Mouse (Mus musculus) heart, embryonic 11.5 days (tissue): ENCODE data around the gene Dennd4b. TPM values are rescaled to one million over a fixed set of nuclear protein-coding genes. Genes with fewer than 3 reads are reported as not detected.

Source experiments
- microRNA-seq: library from miRNA; unstranded; fragments of <30 nt; microRNA quantifications from one replicate; pipeline ENCODE4, GENCODE M21; 2016; ENCODE audit warnings: borderline number of aligned reads
- polyA plus RNA-seq: library from polyadenylated mRNA; unstranded; fragments of >200 nt; fragmentation: Nextera tagmentation; extraction: Ambion mirVana; gene quantifications from 2 replicates; pipeline ENCODE4 v1.2.1, GENCODE M21; 2014

The Dennd4b gene
- polyA plus RNA-seq, 1 experiment from 2014 or later, result 4.1 TPM

Small RNAs within 50 kb of the gene (microRNA-seq; reads per million reads assigned to microRNA genes)
- not detected for gene Mir7012

Other genes with a start within 250 kb of the Dennd4b start
- gene 4933434E20Rik, start 213.5 kb upstream of the Dennd4b start, polyA plus RNA-seq, result 158 and 165 TPM in 2 replicates
- 186 and 195 TPM in 2 replicates for gene Ubap2l, start 212.6 kb upstream of the Dennd4b start, polyA plus RNA-seq
- gene Tpm3, start 192.5 kb upstream of the Dennd4b start, polyA plus RNA-seq, result 352 and 354 TPM in 2 replicates
- gene Nup210l, start 161.1 kb upstream of the Dennd4b start, polyA plus RNA-seq, result 0.60 and 0.61 TPM in 2 replicates
- 1,012 and 1,016 TPM in 2 replicates for gene Rps27, start 51.5 kb upstream of the Dennd4b start, polyA plus RNA-seq
- gene Rab13, start 51.5 kb upstream of the Dennd4b start, polyA plus RNA-seq, result 16.6 and 21.8 TPM in 2 replicates
- gene Jtb, start 33.6 kb upstream of the Dennd4b start, polyA plus RNA-seq, result 90.7 and 95.8 TPM in 2 replicates
- gene Creb3l4, start 21.7 kb upstream of the Dennd4b start, polyA plus RNA-seq, result 2.3 and 2.6 TPM in 2 replicates
- 74.0 and 80.8 TPM in 2 replicates for gene Slc39a1, start 17.0 kb upstream of the Dennd4b start, polyA plus RNA-seq
- 7.5 and 11.6 TPM in 2 replicates for gene Crtc2, start 11.0 kb upstream of the Dennd4b start, polyA plus RNA-seq
- gene Gatad2b, start 28.0 kb downstream of the Dennd4b start, polyA plus RNA-seq, result 8.4 and 14.3 TPM in 2 replicates
- gene Slc27a3, start 124.8 kb downstream of the Dennd4b start, polyA plus RNA-seq, result 5.7 and 6.2 TPM in 2 replicates
- 25.3 and 26.9 TPM in 2 replicates for gene Ints3, start 168.4 kb downstream of the Dennd4b start, polyA plus RNA-seq
- gene Npr1, start 200.7 kb downstream of the Dennd4b start, polyA plus RNA-seq, result 5.3 and 8.1 TPM in 2 replicates
- 148 and 151 TPM in 2 replicates for gene Ilf2, start 210.9 kb downstream of the Dennd4b start, polyA plus RNA-seq
- gene Snapin, start 225.8 kb downstream of the Dennd4b start, polyA plus RNA-seq, result 76.0 TPM in 2 replicates
- gene Chtop, start 244.3 kb downstream of the Dennd4b start, polyA plus RNA-seq, result 70.3 and 73.9 TPM in 2 replicates
- gene S100a1, start 249.2 kb downstream of the Dennd4b start, polyA plus RNA-seq, result 137 and 138 TPM in 2 replicates
- 59.7 and 65.4 TPM in 2 replicates for gene S100a13, start 249.2 kb downstream of the Dennd4b start, polyA plus RNA-seq